Mouse (Mus musculus) right cerebral cortex, postnatal 25 days (tissue): Measurements from ENCODE around the gene Kcnip1.

ENCODE experiments used
- DNase-seq: peaks from one replicate; pipeline ENCODE4 v3.0.0; 2022

Kcnip1 gene

DNA sequence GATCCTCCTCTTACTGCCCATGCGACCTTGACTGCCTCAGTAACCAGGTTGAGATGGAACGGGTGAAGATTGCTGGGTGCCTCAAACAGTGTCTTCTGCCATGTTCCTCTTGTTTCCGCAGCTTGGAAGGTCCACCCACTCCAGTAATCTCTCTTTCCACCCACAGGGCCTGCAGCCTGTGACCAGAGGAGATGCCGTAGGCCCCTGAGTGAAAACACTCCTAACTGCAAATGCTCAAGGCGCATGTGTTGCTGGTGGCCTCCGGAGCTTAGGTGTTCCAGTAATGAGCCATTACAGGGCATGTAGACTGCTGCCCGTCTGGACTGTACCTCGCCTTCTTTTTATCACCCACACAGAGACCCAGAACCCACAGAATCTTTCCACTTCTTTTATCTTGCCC is 55.3 kb downstream of the Kcnip1 start:
- DNase-seq = no peak

DNA sequence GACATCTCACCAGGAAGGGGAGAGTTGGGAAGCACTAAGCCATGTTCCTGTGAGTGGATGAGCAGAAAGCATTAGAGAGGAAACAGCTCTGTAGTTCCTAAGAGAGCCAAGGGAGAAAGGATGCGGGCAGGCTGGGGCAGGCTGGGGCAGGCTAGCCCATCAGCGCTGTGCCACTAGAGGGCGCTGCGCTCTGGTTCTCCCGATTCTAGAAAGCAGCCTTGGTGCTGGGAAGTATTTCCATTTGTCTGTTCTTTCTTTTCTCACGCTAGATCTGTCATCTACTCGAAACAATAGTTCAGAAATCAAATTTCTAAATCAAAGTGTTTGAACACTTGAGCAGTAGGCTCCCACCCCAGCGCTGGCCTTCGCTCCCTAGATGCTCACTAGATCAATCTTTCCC is 58.7 kb downstream of the Kcnip1 start:
- DNase-seq = no peak

- peak; percentile 23 for DNase-seq
Measured at GRCm38 (mm10) chr11:33932386-33933111, 60.4 kb downstream of the Kcnip1 start.

DNA sequence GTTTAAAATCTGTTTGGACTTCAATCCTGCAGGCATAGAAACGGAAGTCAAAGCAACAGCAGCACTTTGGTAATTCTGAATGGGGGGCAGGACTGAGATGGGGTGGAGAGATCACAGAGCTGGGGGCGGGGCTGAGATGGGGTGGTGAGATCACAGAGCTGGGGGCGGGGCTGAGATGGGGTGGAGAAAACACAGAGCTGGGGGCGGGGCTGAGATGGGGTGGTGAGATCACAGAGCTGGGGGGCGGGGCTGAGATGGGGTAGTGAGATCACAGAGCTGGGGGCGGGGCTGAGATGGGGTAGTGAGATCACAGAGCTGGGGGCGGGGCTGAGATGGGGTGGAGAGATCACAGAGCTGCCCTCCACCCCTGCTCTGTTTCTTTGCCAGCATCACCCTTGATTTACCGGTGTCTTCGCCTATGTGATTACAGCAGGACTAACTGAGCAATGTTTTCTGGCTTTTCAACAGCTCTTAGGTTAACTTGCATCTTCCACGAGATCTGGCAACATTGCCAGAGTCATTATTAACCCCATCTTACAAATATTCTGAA is 61.0 kb downstream of the Kcnip1 start:
- no peak for DNase-seq

DNA sequence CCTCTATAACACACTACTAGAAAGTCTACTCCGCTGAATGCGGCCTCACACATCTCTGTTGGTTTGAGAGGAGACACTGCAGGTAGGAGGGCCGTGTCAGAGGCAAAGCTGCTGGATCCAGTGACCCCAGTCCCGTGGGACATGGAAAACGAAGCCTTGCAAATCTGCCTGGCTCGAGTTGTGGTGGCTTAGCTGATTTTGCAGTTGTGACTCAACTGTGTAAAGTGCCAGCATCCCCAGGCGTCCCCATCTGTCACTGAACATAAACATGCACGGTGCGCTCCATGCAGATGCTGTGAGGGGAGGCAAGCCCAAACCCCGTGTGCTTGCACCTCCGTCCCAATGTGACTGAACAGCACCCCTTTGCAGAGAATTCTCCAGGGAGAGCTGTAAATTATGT is 63.5 kb downstream of the Kcnip1 start:
- peak; percentile 25 for DNase-seq

DNA sequence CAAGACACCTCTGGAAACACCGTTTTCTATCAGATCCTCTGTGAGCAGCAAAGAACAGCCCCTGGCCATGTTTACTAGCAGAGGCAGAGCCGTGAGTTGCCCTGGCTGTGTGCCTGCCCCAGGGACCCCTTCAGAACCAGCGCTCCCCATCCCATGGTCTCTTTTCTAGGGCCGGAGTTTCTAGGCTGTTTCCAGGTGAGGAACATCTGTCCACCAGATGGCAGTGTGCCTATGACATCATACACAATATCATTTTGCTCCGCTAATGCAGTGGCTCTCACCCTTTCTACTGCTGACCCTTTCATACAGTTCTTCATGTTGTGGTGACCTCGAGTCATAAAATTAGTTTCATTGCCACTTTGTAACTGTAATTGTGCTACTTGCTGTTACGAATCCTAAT is 64.3 kb downstream of the Kcnip1 start:
- DNase-seq = no peak

DNA sequence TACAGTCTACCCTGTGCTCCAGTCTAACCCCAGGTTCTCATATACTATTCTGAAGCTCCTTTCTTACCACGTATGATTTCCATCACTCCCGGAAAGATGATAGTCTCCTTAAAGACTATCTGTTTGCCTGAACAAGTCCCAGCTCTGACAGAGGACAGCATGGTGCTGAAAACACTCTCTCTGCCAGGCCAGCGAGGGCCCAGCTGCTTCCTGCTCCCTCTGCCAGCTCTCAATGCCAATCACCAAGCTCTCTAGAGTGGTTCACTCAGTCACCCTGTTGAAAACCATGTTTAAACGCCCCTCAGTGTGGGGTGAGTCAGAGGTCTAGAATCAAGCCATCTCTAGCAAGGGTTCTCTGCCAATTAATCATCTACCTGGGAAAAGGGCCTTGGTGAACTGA is 65.1 kb downstream of the Kcnip1 start:
- no peak for DNase-seq

DNA sequence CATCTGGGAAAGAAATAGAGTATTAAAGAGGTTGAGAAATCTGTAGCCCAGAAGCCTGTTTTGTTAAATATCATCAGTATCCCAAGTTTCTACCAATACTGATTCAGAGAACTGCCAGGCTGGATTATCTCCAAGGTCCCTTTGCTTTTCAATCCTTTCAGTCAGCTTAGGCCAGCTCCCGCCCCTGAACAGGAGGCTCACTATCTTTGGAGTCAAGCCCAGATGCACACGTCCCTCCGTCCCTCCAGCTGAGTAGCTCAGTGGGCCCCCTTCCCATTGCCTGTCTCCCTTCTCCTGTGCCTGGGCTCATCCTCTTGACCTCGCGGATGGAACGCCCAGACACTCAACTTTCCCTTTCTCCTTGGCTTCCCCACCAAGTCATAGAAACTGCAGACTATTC is 65.6 kb downstream of the Kcnip1 start:
- no peak for DNase-seq

DNA sequence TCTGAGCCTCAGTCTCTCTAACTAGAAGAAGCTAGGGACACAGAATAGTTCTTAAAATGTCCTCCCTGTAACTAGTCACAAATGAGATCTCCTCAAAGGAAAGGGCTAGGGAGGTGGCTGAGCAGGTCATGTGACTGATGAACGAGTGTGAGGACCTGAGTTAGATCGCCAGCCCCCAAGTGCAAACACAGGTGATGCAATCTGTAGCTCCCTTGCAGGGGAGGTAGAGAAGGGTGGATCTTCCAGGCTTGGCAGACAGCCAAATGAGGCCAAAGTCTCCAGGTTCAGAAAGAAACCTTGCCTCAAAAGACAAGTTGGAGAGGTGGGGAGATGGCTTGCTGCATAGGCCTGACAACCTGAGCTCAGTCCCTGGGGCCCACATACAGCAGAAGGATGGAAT is 66.4 kb downstream of the Kcnip1 start:
- no peak for DNase-seq

- DNase-seq = no peak
Measured at GRCm38 (mm10) chr11:33925778-33926177, 67.2 kb downstream of the Kcnip1 start.

DNA sequence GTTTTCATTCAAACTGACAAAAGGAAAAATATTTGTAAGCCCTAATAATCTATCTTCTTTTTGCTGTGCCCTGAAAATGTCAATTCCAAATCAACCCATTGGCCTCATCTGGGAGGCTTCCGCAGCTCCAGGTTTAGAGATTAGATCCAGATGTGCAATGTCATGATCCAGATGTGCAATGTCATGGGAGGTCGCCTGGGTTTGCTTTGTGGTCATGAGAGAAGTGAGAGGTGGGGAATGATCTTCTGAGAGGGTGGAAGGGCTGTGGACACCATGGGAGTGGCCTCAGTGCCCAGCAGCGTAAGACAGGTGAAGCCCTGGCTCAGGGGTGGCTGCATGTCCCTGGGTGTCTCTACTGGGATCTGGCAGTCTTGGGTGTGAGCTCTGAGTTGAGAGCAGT is 69.9 kb downstream of the Kcnip1 start:
- DNase-seq = no peak

DNA sequence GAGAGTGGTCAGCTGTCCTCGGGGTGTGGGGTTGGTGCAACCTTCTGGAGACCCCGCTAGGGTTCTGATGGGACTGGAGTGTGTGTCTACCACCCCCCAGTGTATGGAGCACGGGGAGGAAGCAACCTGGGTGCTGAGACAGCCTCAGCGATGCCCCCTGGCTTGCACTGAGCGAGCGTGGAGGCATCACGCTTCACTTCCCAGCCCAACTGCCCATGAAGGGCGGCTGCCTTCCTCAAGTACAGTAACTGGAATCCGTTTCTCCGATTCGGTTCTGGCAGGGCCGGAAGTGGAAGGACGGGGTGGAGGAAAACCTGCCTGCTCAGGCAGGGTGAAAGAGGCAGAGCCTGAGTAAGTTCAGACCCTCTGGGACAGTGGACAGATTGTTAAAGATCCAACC is 71.5 kb downstream of the Kcnip1 start:
- DNase-seq = no peak

DNA sequence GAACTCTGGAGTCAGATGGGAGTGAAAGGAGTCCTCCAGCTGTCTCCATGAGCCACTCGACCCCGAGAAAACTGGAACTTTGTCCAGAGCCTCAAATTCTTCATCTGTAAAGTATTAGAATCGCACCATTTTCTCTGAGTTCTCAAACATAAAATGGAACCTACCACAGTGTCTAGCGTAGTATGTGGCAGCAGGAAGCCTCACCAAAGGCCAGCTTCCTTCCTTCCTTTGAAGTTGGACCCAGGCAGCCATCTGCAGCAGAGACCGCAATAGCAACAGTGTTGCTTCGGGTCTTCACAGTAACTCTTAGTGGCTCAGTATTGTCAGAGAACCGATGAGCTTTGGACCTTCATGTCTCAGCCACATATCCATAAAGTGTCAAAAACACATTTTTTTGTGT is 73.1 kb downstream of the Kcnip1 start:
- DNase-seq = no peak

GRCm38 (mm10) chr11:33918424-33918823 is 74.5 kb downstream of the Kcnip1 start:
- no peak for DNase-seq

GRCm38 (mm10) chr11:33917574-33917973 is 75.4 kb downstream of the Kcnip1 start:
- DNase-seq = peak; percentile 57

DNA sequence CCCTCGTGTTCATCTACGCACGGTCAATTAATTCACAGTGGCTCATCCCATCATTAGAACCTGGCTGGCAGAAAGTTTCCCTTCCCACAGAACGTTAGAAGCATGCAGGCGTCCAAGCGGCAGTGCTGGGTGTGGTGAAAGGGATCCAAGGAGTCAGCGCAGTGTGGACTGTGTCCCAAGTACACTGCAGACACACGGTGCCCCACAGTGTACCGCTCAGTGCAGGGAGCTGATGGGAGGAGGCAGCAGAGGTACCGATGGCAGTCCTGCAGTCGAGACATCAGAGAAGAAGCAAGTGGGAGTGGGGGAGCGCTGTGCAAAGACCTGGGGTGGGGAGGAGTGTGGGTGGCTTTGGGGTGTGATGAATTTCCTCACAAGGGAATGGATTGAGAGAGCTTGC is 78.7 kb downstream of the Kcnip1 start:
- no peak for DNase-seq

- DNase-seq = no peak
Measured at GRCm38 (mm10) chr11:33913061-33913460, 79.9 kb downstream of the Kcnip1 start.

- no peak for DNase-seq
Measured at GRCm38 (mm10) chr11:33912151-33912571, 80.8 kb downstream of the Kcnip1 start.

DNA sequence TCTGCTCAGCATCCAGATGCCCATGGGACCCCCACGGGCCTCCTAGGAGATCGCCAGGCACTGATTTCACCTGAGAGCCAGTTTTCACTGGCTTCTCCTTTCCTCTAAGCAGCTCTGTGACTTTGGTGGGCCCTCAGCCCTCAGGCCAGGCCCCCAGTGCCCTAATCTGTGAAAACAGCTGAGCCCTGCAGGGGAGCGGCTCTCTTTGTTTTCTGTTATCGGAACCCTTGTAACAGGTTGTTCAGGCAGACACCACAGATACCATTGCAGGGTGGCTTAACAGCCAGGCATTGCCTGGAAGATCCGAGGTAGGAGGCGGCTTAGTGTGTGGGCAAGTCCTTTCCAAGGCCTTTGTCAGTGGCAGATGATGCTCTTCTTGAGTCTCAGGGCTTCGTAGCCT is 82.0 kb downstream of the Kcnip1 start:
- DNase-seq = no peak

- no peak for DNase-seq
Measured at GRCm38 (mm10) chr11:33908360-33909175, 84.4 kb downstream of the Kcnip1 start.

- DNase-seq = no peak
Measured at GRCm38 (mm10) chr11:33903494-33903893, 89.5 kb downstream of the Kcnip1 start.

DNA sequence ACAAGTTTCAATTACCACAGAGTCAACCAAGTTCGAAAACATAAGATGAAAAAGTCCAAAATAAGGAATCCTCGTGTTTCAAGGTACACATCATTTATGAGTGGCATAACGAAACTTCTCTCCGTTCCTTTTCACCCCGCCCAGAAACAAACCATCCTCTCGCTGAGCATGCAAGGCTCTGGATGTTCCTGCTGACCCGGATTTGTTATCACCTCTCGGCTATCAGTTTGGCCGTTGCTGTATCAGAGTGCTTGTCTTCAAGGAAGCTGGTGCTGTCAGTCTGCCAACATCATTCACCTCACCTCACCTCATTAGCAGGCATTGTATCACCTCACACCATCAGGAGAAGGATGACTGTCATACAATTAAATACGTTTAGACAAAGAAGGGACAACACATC is 90.6 kb downstream of the Kcnip1 start:
- DNase-seq = no peak

GRCm38 (mm10) chr11:33901783-33902182 is 91.2 kb downstream of the Kcnip1 start:
- DNase-seq = no peak

DNA sequence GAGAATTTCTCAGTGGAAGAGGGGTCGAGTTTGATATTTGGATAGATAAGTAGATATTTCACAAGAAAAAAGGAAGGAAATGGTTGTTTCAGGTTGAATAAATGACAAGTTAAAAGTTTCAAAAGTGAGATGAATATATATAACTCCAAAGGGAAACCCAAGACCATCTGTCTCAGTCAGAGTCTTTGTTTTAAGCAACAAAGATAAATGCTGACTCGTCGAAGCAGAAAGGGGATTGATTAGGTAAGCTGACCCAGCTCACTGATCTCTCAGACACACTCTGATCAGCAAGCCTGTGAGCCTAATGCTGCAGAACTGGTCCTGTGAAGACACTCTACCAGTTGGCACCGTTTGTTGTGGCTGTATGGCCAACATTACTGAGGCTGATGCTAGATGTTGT is 101.9 kb downstream of the Kcnip1 start:
- no peak for DNase-seq
